Mouse (Mus musculus): ENCODE data around the gene Lcp1. TPM values are rescaled to one million over a fixed set of nuclear protein-coding genes. Genes with fewer than 3 reads are reported as not detected.

The Lcp1 gene
- polyA plus RNA-seq, 1 experiment from 2014 or later, result 36.2 TPM

DNA sequence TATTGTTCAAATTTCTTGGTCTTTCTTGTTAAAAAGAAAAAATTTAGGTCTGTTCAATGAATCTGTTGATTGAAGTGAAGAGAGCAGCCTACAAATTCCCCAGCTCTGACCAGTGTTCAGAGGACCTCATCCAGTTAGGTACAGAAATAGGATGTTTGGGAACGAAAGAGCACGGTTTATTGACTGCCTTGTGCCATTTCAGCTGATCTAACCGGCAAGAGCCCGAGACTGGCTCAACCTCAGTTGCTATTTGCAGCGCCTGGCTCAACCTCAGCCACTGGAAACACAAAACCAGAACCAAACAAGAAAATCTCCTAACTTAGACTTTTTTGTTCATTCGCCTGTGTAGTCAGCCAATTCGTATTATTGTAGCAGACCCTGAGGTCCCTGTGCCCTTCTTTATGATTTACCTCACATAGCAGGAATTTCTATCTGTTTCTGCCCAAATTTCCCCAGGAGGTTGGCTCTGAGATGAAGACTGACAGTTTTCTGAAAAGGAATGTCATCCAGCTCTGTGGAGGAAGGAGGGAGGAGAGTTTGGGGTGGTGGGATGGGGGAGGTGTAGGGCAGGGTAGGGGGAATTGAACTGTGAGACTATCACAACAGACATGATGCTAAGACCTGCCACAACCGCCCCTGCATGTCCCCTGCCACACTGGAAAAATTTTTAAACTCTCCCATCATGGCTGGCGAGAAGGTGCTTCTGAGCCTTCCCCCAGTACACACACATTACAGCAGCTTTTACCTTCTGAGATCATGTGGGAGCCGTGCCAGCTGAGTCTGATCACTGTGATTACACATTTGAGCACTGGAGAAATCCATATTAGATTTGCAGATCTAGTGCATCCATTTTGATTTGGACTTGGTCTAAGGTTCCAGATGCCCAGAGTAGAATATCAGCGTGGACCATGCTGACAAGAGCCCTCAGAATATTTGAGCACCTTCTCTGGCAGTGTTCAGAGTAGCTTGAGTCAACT lies 115.4 kb downstream of the Lcp1 start:
- ATAC-seq, result no peak
- Histone ChIP-seq H3K36me3 (no peaks in the 10 kb centered on the region), H3K9ac (no peak overlapping the region), H3K4me2 (no peak overlapping the region), H3K4me1 (no peaks in the 10 kb centered on the region), H3K9me3 (replicated peaks) (no peaks in the 10 kb centered on the region), H3K27me3 (replicated peaks) (no peaks in the 10 kb centered on the region), H3K27ac (no peak overlapping the region), H3K4me3 (no peak overlapping the region)
- 59% methylated on average over 11 of the region's 11 CpGs for WGBS (ENCODE audit: insufficient replicate concordance)

DNA sequence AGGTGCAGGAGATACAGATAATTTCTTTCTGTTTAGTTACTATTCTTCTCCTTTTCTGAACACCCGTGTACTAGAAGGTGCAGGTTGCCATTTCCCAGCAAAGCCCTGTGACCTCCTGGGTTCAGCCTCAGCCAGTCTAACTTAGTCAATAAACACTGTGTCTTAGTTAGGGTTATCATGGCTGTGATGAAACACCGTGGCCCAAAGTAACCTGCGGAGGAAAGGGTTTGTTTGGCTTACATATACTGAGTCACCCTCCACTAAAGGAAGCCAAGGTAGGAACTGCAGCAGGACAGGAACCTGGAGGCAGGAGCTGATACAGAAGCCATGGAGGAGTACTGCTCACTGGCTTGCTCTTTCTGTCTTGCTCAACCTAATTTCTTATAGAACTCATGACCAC lies 119.5 kb downstream of the Lcp1 start:
- 62% methylated on average over 3 of the region's 3 CpGs for WGBS (ENCODE audit: insufficient replicate concordance)
- H3K9ac ChIP-seq, result no peak overlapping the region
- 0 out of 2 replicates have a peak, but pooled peaks cover 4% of the 10 kb centered on the region for H3K27me3 ChIP-seq (replicated peaks)
- H3K36me3 ChIP-seq, result no peaks in the 10 kb centered on the region
- no peak for ATAC-seq
- no peaks in the 10 kb centered on the region for H3K9me3 ChIP-seq (replicated peaks)
- no peak overlapping the region for H3K4me2 ChIP-seq
- H3K4me3 ChIP-seq, result no peak overlapping the region
- no peak overlapping the region for H3K27ac ChIP-seq
- H3K4me1 ChIP-seq, result no peaks in the 10 kb centered on the region

DNA sequence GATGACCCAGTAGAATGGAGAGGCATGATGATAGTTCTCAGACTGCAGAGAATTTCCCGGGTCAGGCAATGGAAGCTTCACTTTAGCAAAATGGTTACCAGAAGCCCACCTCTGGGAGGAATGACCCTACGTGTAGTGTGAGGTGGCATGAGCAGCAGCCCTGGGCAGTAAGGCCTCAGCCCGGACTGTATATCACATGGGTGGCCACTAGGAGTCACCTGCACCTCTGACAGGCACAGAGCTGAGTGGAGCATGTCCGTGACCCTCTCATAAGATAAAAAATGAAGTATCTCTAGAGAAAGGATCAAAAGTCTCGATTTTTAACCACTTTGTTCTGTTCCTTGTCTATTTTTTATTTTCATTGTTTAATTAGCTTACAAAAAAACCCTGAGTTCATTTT lies 125.6 kb downstream of the Lcp1 start:
- Histone ChIP-seq H3K27ac (no peak overlapping the region), H3K36me3 (no peaks in the 10 kb centered on the region)
- 33% methylated on average over 5 of the region's 5 CpGs for WGBS (ENCODE audit: insufficient replicate concordance)

GRCm38 (mm10) chr14:75269531-75269930 lies 138.6 kb downstream of the Lcp1 start:
- Histone ChIP-seq H3K9me3 (replicated peaks) (no peaks in the 10 kb centered on the region), H3K4me1 (no peaks in the 10 kb centered on the region), H3K36me3 (no peaks in the 10 kb centered on the region), H3K4me3 (no peak overlapping the region), H3K4me2 (no peak overlapping the region), H3K27me3 (replicated peaks) (no peaks in the 10 kb centered on the region), H3K9ac (no peak overlapping the region), H3K27ac (no peak overlapping the region)
- 73% methylated on average over 5 of the region's 5 CpGs for WGBS (ENCODE audit: insufficient replicate concordance)
- no peak for ATAC-seq

More for the DNA sequence above, 125.6 kb downstream of the Lcp1 start:
- no peak for ATAC-seq
- Histone ChIP-seq H3K4me2 (no peak overlapping the region), H3K9ac (no peak overlapping the region), H3K4me3 (no peak overlapping the region), H3K9me3 (replicated peaks) (no peaks in the 10 kb centered on the region), H3K4me1 (no peaks in the 10 kb centered on the region), H3K27me3 (replicated peaks) (0 out of 2 replicates have a peak, but pooled peaks cover 4% of the 10 kb centered on the region)

- H3K9ac ChIP-seq, result no peak overlapping the region
- no peak for ATAC-seq
- H3K9me3 ChIP-seq (replicated peaks), result no peaks in the 10 kb centered on the region
- no peak overlapping the region for H3K27ac ChIP-seq
- no peaks in the 10 kb centered on the region for H3K27me3 ChIP-seq (replicated peaks)
- peaks cover 8% of the 10 kb centered on the region for H3K4me1 ChIP-seq
- H3K4me2 ChIP-seq, result no peak overlapping the region
- no peak overlapping the region for H3K4me3 ChIP-seq
- WGBS (ENCODE audit: insufficient replicate concordance), result 76% methylated on average over 6 of the region's 6 CpGs
- no peaks in the 10 kb centered on the region for H3K36me3 ChIP-seq
Observed at GRCm38 (mm10) chr14:75279716-75280115, 148.8 kb downstream of the Lcp1 start.

- H3K27me3 ChIP-seq (replicated peaks), result no peaks in the 10 kb centered on the region
- no peak overlapping the region for H3K27ac ChIP-seq
- no peak overlapping the region for H3K9ac ChIP-seq
- no peaks in the 10 kb centered on the region for H3K9me3 ChIP-seq (replicated peaks)
- H3K4me2 ChIP-seq, result no peak overlapping the region
- ATAC-seq, result no peak
- no peaks in the 10 kb centered on the region for H3K36me3 ChIP-seq
- peaks cover 15% of the 10 kb centered on the region for H3K4me1 ChIP-seq
- H3K4me3 ChIP-seq, result no peak overlapping the region
- WGBS (ENCODE audit: insufficient replicate concordance), result 64% methylated on average over 5 of the region's 5 CpGs
Observed at GRCm38 (mm10) chr14:75280406-75280805, 149.5 kb downstream of the Lcp1 start.

Small RNAs within 50 kb of the gene (microRNA-seq; reads per million reads assigned to microRNA genes)
- not detected for gene Gm44482

Other genes with a start within 250 kb of the Lcp1 start
- gene Lrch1, start 183.2 kb upstream of the Lcp1 start, polyA plus RNA-seq (2016; fragmentation: Nextera tagmentation; extraction: Ambion mirVana), result 6.5 and 7.8 TPM in 2 replicates
- 0.19 and 0.22 TPM in 2 replicates for gene Rubcnl, start 115.1 kb upstream of the Lcp1 start, polyA plus RNA-seq (2016; fragmentation: Nextera tagmentation; extraction: Ambion mirVana)
- not detected in 2 replicates for gene Lrrc63, start 220 bp upstream of the Lcp1 start, polyA plus RNA-seq (2016; fragmentation: Nextera tagmentation; extraction: Ambion mirVana)
- 50.0 and 50.6 TPM in 2 replicates for gene Cpb2, start 111.2 kb downstream of the Lcp1 start, polyA plus RNA-seq (2016; fragmentation: Nextera tagmentation; extraction: Ambion mirVana)
- 20.1 TPM in 2 replicates for gene Zc3h13, start 153.3 kb downstream of the Lcp1 start, polyA plus RNA-seq (2016; fragmentation: Nextera tagmentation; extraction: Ambion mirVana)

Measured in liver, embryonic 12.5 days (tissue).